Mouse (Mus musculus) small intestine, adult 2 months (tissue): Measurements from ENCODE around the gene Cfap99.

Experiments used
- CTCF ChIP-seq: fragments of 200-500 bp; IDR thresholded peaks from 2 replicates; pipeline ENCODE4 v1.5.1; 2012; ENCODE audit warnings: low read depth, mild to moderate bottlenecking, control low read depth, inconsistent platforms, low read length, moderate library complexity, mixed read lengths; ENCODE audit not compliant: insufficient replicate concordance, insufficient read length; ENCODE audit errors: extremely low read depth
- POLR2A ChIP-seq: fragments of 200-500 bp; IDR thresholded peaks from 2 replicates; pipeline ENCODE4 v1.6.1; 2012; ENCODE audit warnings: low read depth, mild to moderate bottlenecking, control low read depth, inconsistent platforms, low read length, moderate library complexity

DNA sequence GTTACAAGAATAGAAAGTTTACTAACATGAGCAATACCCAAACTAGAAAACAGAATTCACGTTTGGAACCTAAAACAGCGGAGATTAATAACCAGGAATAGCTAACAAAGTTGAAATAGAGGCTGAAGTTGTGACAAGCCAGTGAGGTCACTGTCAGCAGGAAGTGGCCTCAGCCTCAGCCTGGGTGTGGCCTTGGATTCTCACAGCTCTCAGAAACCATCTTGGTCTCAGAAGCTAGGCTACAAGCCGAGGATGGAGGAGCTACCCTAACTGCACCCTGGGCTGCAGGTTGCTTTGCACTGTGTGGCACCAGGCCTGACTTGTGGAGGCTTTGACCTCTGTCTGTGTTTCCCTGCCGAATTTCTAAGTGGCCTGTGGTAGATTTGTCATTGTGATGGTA, 22.3 kb upstream of the Cfap99 start:
- TF ChIP-seq CTCF, result no peak
- no peak for TF ChIP-seq POLR2A
